Mouse (Mus musculus): Measurements from ENCODE around the gene Asic2. TPM values are rescaled to one million over a fixed set of nuclear protein-coding genes. Genes with fewer than 3 reads are reported as not detected.

Gene Asic2
- polyA plus RNA-seq, 1 experiment: not detected

GRCm38 (mm10) chr11:81124363-81124762 lies 843.9 kb downstream of the Asic2 start:
- H3K4me3 ChIP-seq (replicated peaks; ENCODE audit: control insufficient read depth, low read depth, low read length): no peak overlapping the region
- H3K27ac ChIP-seq (ENCODE audit: control insufficient read depth, insufficient read depth, low read depth, low read length, poor library complexity): no peak overlapping the region
- TF ChIP-seq CTCF (IDR thresholded peaks at IDR 0.05; ENCODE audit: control insufficient read depth, insufficient read depth, low read length): no peak
- no peak for TF ChIP-seq POLR2A (IDR thresholded peaks at IDR 0.05; ENCODE audit: borderline replicate concordance, control insufficient read depth, low read depth, low read length)
- H3K4me1 ChIP-seq (ENCODE audit: control insufficient read depth, insufficient read depth, low read length): no peaks in the 10 kb centered on the region
- WGBS: 85% methylated on average over 6 of the region's 6 CpGs

GRCm38 (mm10) chr11:81120024-81120576 lies 848.2 kb downstream of the Asic2 start:
- Histone ChIP-seq H3K27ac (ENCODE audit: control insufficient read depth, insufficient read depth, low read depth, low read length, poor library complexity) (no peak overlapping the region), H3K4me3 (replicated peaks; ENCODE audit: control insufficient read depth, low read depth, low read length) (no peak overlapping the region), H3K4me1 (ENCODE audit: control insufficient read depth, insufficient read depth, low read length) (no peaks in the 10 kb centered on the region)
- TF ChIP-seq POLR2A (IDR thresholded peaks at IDR 0.05; ENCODE audit: borderline replicate concordance, control insufficient read depth, low read depth, low read length) (no peak), CTCF (IDR thresholded peaks at IDR 0.05; ENCODE audit: control insufficient read depth, insufficient read depth, low read length) (no peak)
- 64% methylated on average over 8 of the region's 8 CpGs for WGBS

- WGBS: 36% methylated on average over 7 of the region's 7 CpGs
- Histone ChIP-seq H3K4me3 (replicated peaks; ENCODE audit: control insufficient read depth, low read depth, low read length) (no peak overlapping the region), H3K4me1 (ENCODE audit: control insufficient read depth, insufficient read depth, low read length) (no peaks in the 10 kb centered on the region), H3K27ac (ENCODE audit: control insufficient read depth, insufficient read depth, low read depth, low read length, poor library complexity) (no peak overlapping the region)
- TF ChIP-seq POLR2A (IDR thresholded peaks at IDR 0.05; ENCODE audit: borderline replicate concordance, control insufficient read depth, low read depth, low read length): no peak
- no peak for TF ChIP-seq CTCF (IDR thresholded peaks at IDR 0.05; ENCODE audit: control insufficient read depth, insufficient read depth, low read length)
Measured at GRCm38 (mm10) chr11:81118055-81118454, 850.2 kb downstream of the Asic2 start.

- TF ChIP-seq CTCF (IDR thresholded peaks at IDR 0.05; ENCODE audit: control insufficient read depth, insufficient read depth, low read length) (no peak), POLR2A (IDR thresholded peaks at IDR 0.05; ENCODE audit: borderline replicate concordance, control insufficient read depth, low read depth, low read length) (no peak)
- WGBS: 39% methylated on average over 9 of the region's 9 CpGs
Measured at GRCm38 (mm10) chr11:81115666-81116065, 852.6 kb downstream of the Asic2 start.

GRCm38 (mm10) chr11:81111626-81112025 lies 856.6 kb downstream of the Asic2 start:
- Histone ChIP-seq H3K4me3 (replicated peaks; ENCODE audit: control insufficient read depth, low read depth, low read length) (no peak overlapping the region), H3K4me1 (ENCODE audit: control insufficient read depth, insufficient read depth, low read length) (no peaks in the 10 kb centered on the region), H3K27ac (ENCODE audit: control insufficient read depth, insufficient read depth, low read depth, low read length, poor library complexity) (no peak overlapping the region)
- TF ChIP-seq POLR2A (IDR thresholded peaks at IDR 0.05; ENCODE audit: borderline replicate concordance, control insufficient read depth, low read depth, low read length) (no peak), CTCF (IDR thresholded peaks at IDR 0.05; ENCODE audit: control insufficient read depth, insufficient read depth, low read length) (no peak)
- WGBS: 83% methylated on average over 2 of the region's 2 CpGs

More at GRCm38 (mm10) chr11:81115666-81116065, 852.6 kb downstream of the Asic2 start:
- H3K4me1 ChIP-seq (ENCODE audit: control insufficient read depth, insufficient read depth, low read length): no peaks in the 10 kb centered on the region
- no peak overlapping the region for H3K27ac ChIP-seq (ENCODE audit: control insufficient read depth, insufficient read depth, low read depth, low read length, poor library complexity)
- no peak overlapping the region for H3K4me3 ChIP-seq (replicated peaks; ENCODE audit: control insufficient read depth, low read depth, low read length)

- H3K4me3 ChIP-seq (replicated peaks; ENCODE audit: control insufficient read depth, low read depth, low read length): no peak overlapping the region
- H3K27ac ChIP-seq (ENCODE audit: control insufficient read depth, insufficient read depth, low read depth, low read length, poor library complexity): no peak overlapping the region
- H3K4me1 ChIP-seq (ENCODE audit: control insufficient read depth, insufficient read depth, low read length): no peaks in the 10 kb centered on the region
- 67% methylated on average over 6 of the region's 6 CpGs for WGBS
- TF ChIP-seq CTCF (IDR thresholded peaks at IDR 0.05; ENCODE audit: control insufficient read depth, insufficient read depth, low read length) (no peak), POLR2A (IDR thresholded peaks at IDR 0.05; ENCODE audit: borderline replicate concordance, control insufficient read depth, low read depth, low read length) (no peak)
Measured at GRCm38 (mm10) chr11:81110049-81110448, 858.2 kb downstream of the Asic2 start.

GRCm38 (mm10) chr11:81106949-81107348 lies 861.3 kb downstream of the Asic2 start:
- 80% methylated on average over 1 of the region's 1 CpGs for WGBS
- TF ChIP-seq CTCF (IDR thresholded peaks at IDR 0.05; ENCODE audit: control insufficient read depth, insufficient read depth, low read length): no peak
- no peak for TF ChIP-seq POLR2A (IDR thresholded peaks at IDR 0.05; ENCODE audit: borderline replicate concordance, control insufficient read depth, low read depth, low read length)
- H3K4me1 ChIP-seq (ENCODE audit: control insufficient read depth, insufficient read depth, low read length): no peaks in the 10 kb centered on the region
- H3K27ac ChIP-seq (ENCODE audit: control insufficient read depth, insufficient read depth, low read depth, low read length, poor library complexity): no peak overlapping the region
- no peak overlapping the region for H3K4me3 ChIP-seq (replicated peaks; ENCODE audit: control insufficient read depth, low read depth, low read length)

GRCm38 (mm10) chr11:81100829-81101228 lies 867.4 kb downstream of the Asic2 start:
- H3K4me1 ChIP-seq (ENCODE audit: control insufficient read depth, insufficient read depth, low read length): no peaks in the 10 kb centered on the region
- H3K27ac ChIP-seq (ENCODE audit: control insufficient read depth, insufficient read depth, low read depth, low read length, poor library complexity): no peak overlapping the region
- 65% methylated on average over 6 of the region's 6 CpGs for WGBS
- H3K4me3 ChIP-seq (replicated peaks; ENCODE audit: control insufficient read depth, low read depth, low read length): no peak overlapping the region
- no peak for TF ChIP-seq POLR2A (IDR thresholded peaks at IDR 0.05; ENCODE audit: borderline replicate concordance, control insufficient read depth, low read depth, low read length)
- TF ChIP-seq CTCF (IDR thresholded peaks at IDR 0.05; ENCODE audit: control insufficient read depth, insufficient read depth, low read length): no peak

GRCm38 (mm10) chr11:81096011-81096410 lies 872.2 kb downstream of the Asic2 start:
- WGBS: 13% methylated on average over 6 of the region's 6 CpGs
- TF ChIP-seq POLR2A (IDR thresholded peaks at IDR 0.05; ENCODE audit: borderline replicate concordance, control insufficient read depth, low read depth, low read length): no peak
- TF ChIP-seq CTCF (IDR thresholded peaks at IDR 0.05; ENCODE audit: control insufficient read depth, insufficient read depth, low read length): no peak
- Histone ChIP-seq H3K27ac (ENCODE audit: control insufficient read depth, insufficient read depth, low read depth, low read length, poor library complexity) (no peak overlapping the region), H3K4me3 (replicated peaks; ENCODE audit: control insufficient read depth, low read depth, low read length) (no peak overlapping the region), H3K4me1 (ENCODE audit: control insufficient read depth, insufficient read depth, low read length) (no peaks in the 10 kb centered on the region)
